Mouse (Mus musculus) stomach, postnatal 0 days (tissue): ENCODE data around the gene Nomo1. TPM values are rescaled to one million over a fixed set of nuclear protein-coding genes. Genes with fewer than 3 reads are reported as not detected.

Experiments used
- ATAC-seq: fragments of 200-750 bp; cut with Nextera tagmentation; 2 replicates; pipeline ENCODE4 v1.8.0; 2017; ENCODE audit not compliant: low FRiP score, low TSS enrichment
- DNase-seq: peaks from one replicate; pipeline ENCODE4 v3.0.0-alpha.2; 2016; ENCODE audit warnings: low spot score
- H3K27ac ChIP-seq: fragments of 300-500 bp; sonication (generic); replicated peaks from 2 replicates; pipeline ENCODE4 v1.5.1; 2014; ENCODE audit warnings: mild to moderate bottlenecking, control low read depth
- H3K27me3 ChIP-seq: fragments of 300-500 bp; sonication (generic); 2 replicates; pipeline ENCODE4 v1.6.1; 2014; ENCODE audit warnings: low read length; ENCODE audit not compliant: control insufficient read depth, insufficient read depth
- H3K36me3 ChIP-seq: fragments of 300-500 bp; sonication (generic); 2 replicates; pipeline ENCODE4 v1.6.1; 2014; ENCODE audit warnings: low read length, mixed read lengths; ENCODE audit not compliant: control insufficient read depth, insufficient read depth
- H3K4me1 ChIP-seq: fragments of 300-500 bp; sonication (generic); replicated peaks from 2 replicates; pipeline ENCODE4 v1.6.1; 2014; ENCODE audit warnings: antibody characterized with exemption; ENCODE audit not compliant: control insufficient read depth, insufficient read depth
- H3K4me2 ChIP-seq: fragments of 300-500 bp; sonication (generic); replicated peaks from 2 replicates; pipeline ENCODE4 v1.6.1; 2014; ENCODE audit warnings: low read depth, mild to moderate bottlenecking, control low read depth, moderate library complexity
- H3K4me3 ChIP-seq: fragments of 300-500 bp; sonication (generic); 2 replicates; pipeline ENCODE4 v1.5.1; 2014; ENCODE audit warnings: low read depth, low read length, control low read depth
- H3K9ac ChIP-seq: fragments of 300-500 bp; sonication (generic); 2 replicates; pipeline ENCODE4 v1.6.1; 2014; ENCODE audit warnings: mild to moderate bottlenecking, low read length, control low read depth, mixed read lengths
- H3K9me3 ChIP-seq: fragments of 300-500 bp; sonication (generic); 2 replicates; pipeline ENCODE4 v1.6.1; 2016; ENCODE audit warnings: low read length; ENCODE audit not compliant: control insufficient read depth
- CTCF ChIP-seq: IDR thresholded peaks from 2 replicates; pipeline ENCODE4 v1.5.1; 2016; ENCODE audit warnings: antibody characterized with exemption, low read depth, mild to moderate bottlenecking, moderate library complexity
- EP300 ChIP-seq: optimal IDR thresholded peaks from 2 replicates; pipeline ENCODE3; 2016; ENCODE audit warnings: antibody characterized with exemption
- WGBS: fragments of 180-500 bp; shearing (Covaris S2); extraction: QIAGEN DNeasy Blood & Tissue Kit; methylation state at CpG from one replicate; pipeline ENCODE4 v1.1.7; 2014; 5-methylcytosine and 5-hydroxymethylcytosine counted together
- polyA plus RNA-seq: library from polyadenylated mRNA; unstranded; fragments of >200 nt; fragmentation: Nextera tagmentation; extraction: Ambion mirVana; gene quantifications from 2 replicates; pipeline ENCODE4 v1.2.1, GENCODE M21; 2015

The Nomo1 gene
- polyA plus RNA-seq, 1 experiment from 2014 or later, result 20.3 TPM

- Histone ChIP-seq H3K4me3 (no peak overlapping the region), H3K4me1 (peaks cover 6% of the 10 kb centered on the region; the same call in 1 of the 2 replicates)
Measured at GRCm38 (mm10) chr7:46035468-46035867, 2.0 kb downstream of the Nomo1 start.

DNA sequence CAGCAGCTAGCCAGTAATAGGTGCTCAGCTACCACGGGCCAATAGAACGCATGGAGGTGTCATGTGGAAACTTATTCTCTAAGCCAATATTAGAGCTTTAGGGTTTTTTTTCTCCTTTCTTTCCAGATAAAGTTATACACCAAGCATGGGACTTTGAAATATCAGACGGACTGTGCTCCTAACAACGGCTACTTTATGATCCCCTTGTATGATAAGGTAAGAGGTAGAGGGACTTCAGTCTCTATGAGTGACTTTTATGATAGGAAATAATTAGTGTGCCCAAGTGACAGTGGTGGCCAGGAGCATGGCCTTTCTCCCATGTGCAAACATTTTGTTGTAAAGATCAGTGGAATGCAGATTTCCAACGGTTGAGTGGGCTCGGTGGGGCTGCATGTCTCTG, 3.9 kb downstream of the Nomo1 start:
- no peak for ATAC-seq
- Histone ChIP-seq H3K9me3 (no peaks in the 10 kb centered on the region), H3K36me3 (peaks cover 5% of the 10 kb centered on the region; the same call in 1 of the 2 replicates), H3K27me3 (no peaks in the 10 kb centered on the region), H3K27ac (no peak overlapping the region), H3K9ac (no peak overlapping the region), H3K4me3 (no peak overlapping the region), H3K4me1 (peaks cover 6% of the 10 kb centered on the region; the same call in 1 of the 2 replicates), H3K4me2 (no peak overlapping the region)
- WGBS, result 88% methylated on average over 6 of the region's 6 CpGs
- TF ChIP-seq EP300, result no peak
- TF ChIP-seq CTCF, result no peak
- DNase-seq, result no peak

More at GRCm38 (mm10) chr7:46035468-46035867, 2.0 kb downstream of the Nomo1 start:
- TF ChIP-seq CTCF (no peak), EP300 (no peak)
- Histone ChIP-seq H3K4me2 (no peak overlapping the region), H3K36me3 (peaks cover 2% of the 10 kb centered on the region; the same call in 1 of the 2 replicates), H3K9me3 (no peaks in the 10 kb centered on the region), H3K9ac (no peak overlapping the region), H3K27me3 (no peaks in the 10 kb centered on the region), H3K27ac (no peak overlapping the region)
- WGBS, result 84% methylated on average over 2 of the region's 2 CpGs
- DNase-seq (no peak), ATAC-seq (no peak)

GRCm38 (mm10) chr7:46039873-46040272, 6.4 kb downstream of the Nomo1 start:
- H3K9me3 ChIP-seq, result no peaks in the 10 kb centered on the region
- no peak for TF ChIP-seq CTCF
- no peak for TF ChIP-seq EP300
- H3K36me3 ChIP-seq, result peaks cover 23% of the 10 kb centered on the region
- no peak overlapping the region for H3K4me2 ChIP-seq
- ATAC-seq (no peak), DNase-seq (no peak)
- H3K27ac ChIP-seq, result no peak overlapping the region
- no peak overlapping the region for H3K9ac ChIP-seq
- WGBS, result 30% methylated on average over 2 of the region's 2 CpGs
- no peaks in the 10 kb centered on the region for H3K27me3 ChIP-seq
- H3K4me1 ChIP-seq, result no peaks in the 10 kb centered on the region
- H3K4me3 ChIP-seq, result no peak overlapping the region

- H3K4me3 ChIP-seq, result no peak overlapping the region
- peaks cover 39% of the 10 kb centered on the region for H3K36me3 ChIP-seq
- no peak overlapping the region for H3K4me2 ChIP-seq
- DNase-seq (no peak), ATAC-seq (no peak)
- H3K27ac ChIP-seq, result no peak overlapping the region
- no peak for TF ChIP-seq EP300
- TF ChIP-seq CTCF, result no peak
- H3K9me3 ChIP-seq, result no peaks in the 10 kb centered on the region
- WGBS, result 87% methylated on average over 10 of the region's 10 CpGs
- no peaks in the 10 kb centered on the region for H3K27me3 ChIP-seq
- no peaks in the 10 kb centered on the region for H3K4me1 ChIP-seq
- no peak overlapping the region for H3K9ac ChIP-seq
Measured at GRCm38 (mm10) chr7:46044106-46044505, 10.6 kb downstream of the Nomo1 start.

GRCm38 (mm10) chr7:46045882-46046281, 12.4 kb downstream of the Nomo1 start:
- H3K9ac ChIP-seq, result no peak overlapping the region
- no peak overlapping the region for H3K4me2 ChIP-seq
- H3K36me3 ChIP-seq, result peaks cover 42% of the 10 kb centered on the region
- H3K4me1 ChIP-seq, result no peaks in the 10 kb centered on the region
- H3K27me3 ChIP-seq, result no peaks in the 10 kb centered on the region
- no peak overlapping the region for H3K27ac ChIP-seq
- 91% methylated on average over 11 of the region's 11 CpGs for WGBS
- no peaks in the 10 kb centered on the region for H3K9me3 ChIP-seq
- DNase-seq (no peak), ATAC-seq (no peak)
- no peak overlapping the region for H3K4me3 ChIP-seq
- TF ChIP-seq CTCF, result no peak

GRCm38 (mm10) chr7:46047873-46048562, 14.5 kb downstream of the Nomo1 start:
- Histone ChIP-seq H3K4me1 (no peaks in the 10 kb centered on the region), H3K4me3 (no peak overlapping the region), H3K9ac (no peak overlapping the region), H3K36me3 (peaks cover 39% of the 10 kb centered on the region), H3K4me2 (no peak overlapping the region), H3K27ac (no peak overlapping the region), H3K9me3 (no peaks in the 10 kb centered on the region), H3K27me3 (no peaks in the 10 kb centered on the region)
- 92% methylated on average over 13 of the region's 13 CpGs for WGBS
- DNase-seq (no peak), ATAC-seq (no peak)
- TF ChIP-seq CTCF, result no peak
- no peak for TF ChIP-seq EP300
